Mouse (Mus musculus): ENCODE measurements around the gene Trmt10c. TPM values are rescaled to one million over a fixed set of nuclear protein-coding genes. Genes with fewer than 3 reads are reported as not detected.

Trmt10c gene
- polyA plus RNA-seq (2015; fragmentation: Illumina TruSeq; extraction: RNeasy Lipid Tissue Mini Kit (QIAGEN cat#74804); ENCODE audit: insufficient read depth, low replicate concordance), result 29.0 TPM

DNA sequence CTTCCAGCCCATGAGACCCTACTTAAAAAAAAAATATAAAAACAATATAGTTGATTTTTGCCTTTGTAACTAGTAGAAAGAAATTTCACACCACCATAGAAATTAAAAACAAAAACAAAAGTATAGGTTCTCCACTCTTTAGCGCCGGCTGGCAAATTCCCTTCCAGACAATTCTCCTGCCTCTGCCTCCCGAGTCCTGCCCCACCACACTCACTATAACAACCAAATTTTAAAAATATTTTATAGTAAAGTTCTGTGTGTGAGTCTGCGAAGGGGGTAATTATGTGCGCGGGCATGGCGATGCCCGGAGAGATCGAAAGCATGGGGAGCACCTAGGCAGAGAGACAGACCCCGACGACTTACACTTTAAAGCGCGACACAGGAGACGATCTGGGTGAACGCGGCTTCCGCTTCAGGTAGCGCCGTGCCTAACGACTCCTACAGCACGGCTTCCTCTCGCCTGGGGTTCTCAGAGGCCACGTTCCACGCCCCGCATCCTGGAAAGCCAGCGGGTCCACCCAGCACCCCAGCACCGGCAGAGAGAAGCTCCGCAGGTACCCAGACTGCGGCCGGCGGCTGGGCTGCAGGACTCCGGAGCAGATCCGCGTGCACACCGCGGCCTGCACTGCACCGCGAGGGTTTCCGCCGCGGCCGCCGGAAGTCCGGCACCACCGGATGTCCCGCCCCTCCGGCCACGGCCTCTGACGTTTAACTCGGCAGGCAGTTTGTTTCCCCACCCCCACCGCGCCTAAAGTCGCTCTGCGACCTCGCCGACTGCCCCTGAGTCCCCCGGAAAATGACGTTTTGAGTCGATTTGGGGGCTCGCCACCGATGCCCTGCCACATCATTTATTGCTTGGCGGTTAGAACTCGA, at the start of gene Trmt10c:
Trmt10c (minus strand) TSS at position 682 of the 873 bp plus-strand sequence.

DNA sequence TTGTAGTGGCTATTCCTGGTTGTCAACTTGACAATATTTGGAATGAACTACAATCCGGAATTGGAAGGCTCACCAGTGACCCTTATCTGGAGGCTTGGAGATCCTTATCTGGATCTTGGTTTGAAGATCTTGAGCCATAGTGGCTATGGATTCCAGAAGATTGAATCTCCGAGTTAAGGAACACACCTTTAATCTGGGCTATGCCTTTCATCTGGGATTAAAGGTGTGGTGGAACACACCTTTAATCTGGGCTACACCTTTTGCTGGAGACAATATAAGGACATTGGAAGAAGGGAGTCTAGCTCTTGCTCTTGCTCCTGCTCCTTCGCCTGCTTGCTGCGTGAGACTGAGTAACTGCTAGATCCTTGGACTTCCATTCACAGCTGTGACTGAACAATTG, 10.4 kb upstream of the Trmt10c start, which contains the start of gene Senp7:
Senp7 (plus strand) TSS at position 301 of the 400 bp plus-strand sequence.

GRCm38 (mm10) chr16:56029661-56030082, 7.9 kb downstream of the Trmt10c start, which contains the start of gene Pcnp:
Gene Pcnp, minus strand, starts transcription at chr16:56029739.

Other genes starting within 250 kb of the Trmt10c start
- gene Nfkbiz, start 198.9 kb downstream of the Trmt10c start, polyA plus RNA-seq (2015; fragmentation: Illumina TruSeq; extraction: RNeasy Lipid Tissue Mini Kit (QIAGEN cat#74804); ENCODE audit: insufficient read depth, low replicate concordance), result 27.1 TPM
- 23.4 TPM for gene Nxpe3, start 142.5 kb downstream of the Trmt10c start, polyA plus RNA-seq (2015; fragmentation: Illumina TruSeq; extraction: RNeasy Lipid Tissue Mini Kit (QIAGEN cat#74804); ENCODE audit: insufficient read depth, low replicate concordance)
- gene Cep97, start 103.0 kb downstream of the Trmt10c start, polyA plus RNA-seq (2015; fragmentation: Illumina TruSeq; extraction: RNeasy Lipid Tissue Mini Kit (QIAGEN cat#74804); ENCODE audit: insufficient read depth, low replicate concordance), result 22.4 TPM
- gene Rpl24, start 71.5 kb downstream of the Trmt10c start, polyA plus RNA-seq (2015; fragmentation: Illumina TruSeq; extraction: RNeasy Lipid Tissue Mini Kit (QIAGEN cat#74804); ENCODE audit: insufficient read depth, low replicate concordance), result 1,312 TPM
- 41.9 TPM for gene Zbtb11, start 63.9 kb downstream of the Trmt10c start, polyA plus RNA-seq (2015; fragmentation: Illumina TruSeq; extraction: RNeasy Lipid Tissue Mini Kit (QIAGEN cat#74804); ENCODE audit: insufficient read depth, low replicate concordance)
- gene Pcnp, start 8.1 kb downstream of the Trmt10c start, polyA plus RNA-seq (2015; fragmentation: Illumina TruSeq; extraction: RNeasy Lipid Tissue Mini Kit (QIAGEN cat#74804); ENCODE audit: insufficient read depth, low replicate concordance), result 196 TPM
- 65.8 TPM for gene Senp7, start 10.5 kb upstream of the Trmt10c start, polyA plus RNA-seq (2015; fragmentation: Illumina TruSeq; extraction: RNeasy Lipid Tissue Mini Kit (QIAGEN cat#74804); ENCODE audit: insufficient read depth, low replicate concordance)
- gene Impg2, start 166.5 kb upstream of the Trmt10c start, polyA plus RNA-seq (2015; fragmentation: Illumina TruSeq; extraction: RNeasy Lipid Tissue Mini Kit (QIAGEN cat#74804); ENCODE audit: insufficient read depth, low replicate concordance), result 1.9 TPM